Mouse (Mus musculus) ovary, postnatal 10 days (tissue): ENCODE data around the gene Wdr13.
"Not testable (repeated sequence)": the region's sequence is repeated elsewhere in the genome, so short reads cannot be mapped to it uniquely, and the experiment has no call there.

ENCODE experiments used
- DNase-seq: peaks from one replicate; pipeline ENCODE4 v3.0.0; 2022; ENCODE audit warnings: low spot score

Gene Wdr13

GRCm38 (mm10) chrX:8105019-8105418, 27.7 kb downstream of the Wdr13 start:
- no peak for DNase-seq

GRCm38 (mm10) chrX:8102213-8102668, 30.5 kb downstream of the Wdr13 start:
- DNase-seq = no peak

- DNase-seq = no peak
Observed at GRCm38 (mm10) chrX:8101017-8101416, 31.7 kb downstream of the Wdr13 start.

- DNase-seq = no peak
Observed at GRCm38 (mm10) chrX:8099435-8099834, 33.3 kb downstream of the Wdr13 start.

- peak; percentile 81 for DNase-seq
Observed at GRCm38 (mm10) chrX:8096787-8097242, 35.9 kb downstream of the Wdr13 start.

- DNase-seq = peak; percentile 57
Observed at GRCm38 (mm10) chrX:8096068-8096786, 36.5 kb downstream of the Wdr13 start.

- no peak for DNase-seq
Observed at GRCm38 (mm10) chrX:8095546-8095945, 37.1 kb downstream of the Wdr13 start.

- not testable (repeated sequence) for DNase-seq
Observed at GRCm38 (mm10) chrX:8090954-8091347, 41.7 kb downstream of the Wdr13 start.

GRCm38 (mm10) chrX:8090346-8090953, 42.2 kb downstream of the Wdr13 start, which contains the start of gene Was:
Gene Was, minus strand, starts transcription at chrX:8090498.
- DNase-seq = no peak

- DNase-seq = no peak
Observed at GRCm38 (mm10) chrX:8089746-8090145, 42.9 kb downstream of the Wdr13 start.

- no peak for DNase-seq
Observed at GRCm38 (mm10) chrX:8085611-8086010, 47.1 kb downstream of the Wdr13 start.

GRCm38 (mm10) chrX:8084771-8085259, 47.9 kb downstream of the Wdr13 start:
- no peak for DNase-seq

GRCm38 (mm10) chrX:8075104-8075503, 57.6 kb downstream of the Wdr13 start:
- DNase-seq = no peak

- DNase-seq = peak; percentile 50
Observed at GRCm38 (mm10) chrX:8074430-8075014, 58.2 kb downstream of the Wdr13 start, which contains the start of gene Suv39h1. Gene Suv39h1, minus strand, starts transcription at chrX:8074760.

- peak; percentile 2 for DNase-seq
Observed at GRCm38 (mm10) chrX:8073881-8074429, 58.7 kb downstream of the Wdr13 start.
